Mouse (Mus musculus): ENCODE results near the gene Umodl1.

Gene Umodl1

GRCm38 (mm10) chr17:30996296-30996695, 41.9 kb downstream of the Umodl1 start:
- in situ Hi-C loops (cut with MboI): no loop called here

- in situ Hi-C loops (cut with MboI): no loop called here
Measured at GRCm38 (mm10) chr17:31000897-31001296, 46.5 kb downstream of the Umodl1 start.

- in situ Hi-C loops (cut with MboI): no loop called here
Measured at GRCm38 (mm10) chr17:31002613-31003012, 48.2 kb downstream of the Umodl1 start.

GRCm38 (mm10) chr17:31005284-31005683, 50.8 kb downstream of the Umodl1 start:
- in situ Hi-C loops (cut with MboI): no loop called here

- in situ Hi-C loops (cut with MboI): no loop called here
Measured at GRCm38 (mm10) chr17:31007357-31007756, 52.9 kb downstream of the Umodl1 start.

GRCm38 (mm10) chr17:31008416-31008815, 54.0 kb downstream of the Umodl1 start:
- in situ Hi-C loops (cut with MboI): no loop called here

GRCm38 (mm10) chr17:31011551-31012394, 57.3 kb downstream of the Umodl1 start:
- in situ Hi-C loops (cut with MboI): no loop called here

GRCm38 (mm10) chr17:31018267-31018666, 63.8 kb downstream of the Umodl1 start:
- in situ Hi-C loops (cut with MboI): no loop called here

- in situ Hi-C loops (cut with MboI): no loop called here
Measured at GRCm38 (mm10) chr17:31019505-31019904, 65.1 kb downstream of the Umodl1 start.

- in situ Hi-C loops (cut with MboI): loop anchor here (5.0 kb wide), 1 partner anchor 97 kb away; no protein-coding TSS in a partner anchor
Measured at GRCm38 (mm10) chr17:31020078-31020477, 65.6 kb downstream of the Umodl1 start.

- in situ Hi-C loops (cut with MboI): loop anchor here (5.0 kb wide), 1 partner anchor 96 kb away; no protein-coding TSS in a partner anchor
Measured at GRCm38 (mm10) chr17:31021276-31021675, 66.8 kb downstream of the Umodl1 start.

GRCm38 (mm10) chr17:31024125-31024781, 69.8 kb downstream of the Umodl1 start:
- in situ Hi-C loops (cut with MboI): loop anchor here (5.0 kb wide), 1 partner anchor 93 kb away; no protein-coding TSS in a partner anchor

- in situ Hi-C loops (cut with MboI): loop anchor here (5.0 kb wide), 1 partner anchor 93 kb away; no protein-coding TSS in a partner anchor
Measured at GRCm38 (mm10) chr17:31024782-31025125, 70.3 kb downstream of the Umodl1 start.

GRCm38 (mm10) chr17:31026986-31027385, 72.5 kb downstream of the Umodl1 start:
- in situ Hi-C loops (cut with MboI): no loop called here

GRCm38 (mm10) chr17:31027723-31028122, 73.3 kb downstream of the Umodl1 start:
- in situ Hi-C loops (cut with MboI): no loop called here

- in situ Hi-C loops (cut with MboI): no loop called here
Measured at GRCm38 (mm10) chr17:31028821-31029370, 74.5 kb downstream of the Umodl1 start.

- in situ Hi-C loops (cut with MboI): no loop called here
Measured at GRCm38 (mm10) chr17:31029407-31029806, 75.0 kb downstream of the Umodl1 start.

- in situ Hi-C loops (cut with MboI): no loop called here
Measured at GRCm38 (mm10) chr17:31032341-31032740, 77.9 kb downstream of the Umodl1 start.

GRCm38 (mm10) chr17:31033251-31033650, 78.8 kb downstream of the Umodl1 start:
- in situ Hi-C loops (cut with MboI): no loop called here

- in situ Hi-C loops (cut with MboI): no loop called here
Measured at GRCm38 (mm10) chr17:31034165-31034564, 79.7 kb downstream of the Umodl1 start.

GRCm38 (mm10) chr17:31034674-31035356, 80.4 kb downstream of the Umodl1 start:
- in situ Hi-C loops (cut with MboI): no loop called here

Data from mature B cell (primary cell).